Mouse (Mus musculus): ENCODE results near the gene Sec14l4. TPM values are rescaled to one million over a fixed set of nuclear protein-coding genes. Genes with fewer than 3 reads are reported as not detected.

Sec14l4 gene
- 0.33 and 0.80 TPM in 2 replicates for polyA plus RNA-seq (2021; fragmentation: Nextera tagmentation)
- long read RNA-seq, experiment 1 = 0 reads
- long read RNA-seq, experiment 2, partial matches to known transcripts = 0 of 4 reads
- long read RNA-seq, experiment 2, other reads (novel, unspliced or antisense) = 2 of 4 reads

DNA sequence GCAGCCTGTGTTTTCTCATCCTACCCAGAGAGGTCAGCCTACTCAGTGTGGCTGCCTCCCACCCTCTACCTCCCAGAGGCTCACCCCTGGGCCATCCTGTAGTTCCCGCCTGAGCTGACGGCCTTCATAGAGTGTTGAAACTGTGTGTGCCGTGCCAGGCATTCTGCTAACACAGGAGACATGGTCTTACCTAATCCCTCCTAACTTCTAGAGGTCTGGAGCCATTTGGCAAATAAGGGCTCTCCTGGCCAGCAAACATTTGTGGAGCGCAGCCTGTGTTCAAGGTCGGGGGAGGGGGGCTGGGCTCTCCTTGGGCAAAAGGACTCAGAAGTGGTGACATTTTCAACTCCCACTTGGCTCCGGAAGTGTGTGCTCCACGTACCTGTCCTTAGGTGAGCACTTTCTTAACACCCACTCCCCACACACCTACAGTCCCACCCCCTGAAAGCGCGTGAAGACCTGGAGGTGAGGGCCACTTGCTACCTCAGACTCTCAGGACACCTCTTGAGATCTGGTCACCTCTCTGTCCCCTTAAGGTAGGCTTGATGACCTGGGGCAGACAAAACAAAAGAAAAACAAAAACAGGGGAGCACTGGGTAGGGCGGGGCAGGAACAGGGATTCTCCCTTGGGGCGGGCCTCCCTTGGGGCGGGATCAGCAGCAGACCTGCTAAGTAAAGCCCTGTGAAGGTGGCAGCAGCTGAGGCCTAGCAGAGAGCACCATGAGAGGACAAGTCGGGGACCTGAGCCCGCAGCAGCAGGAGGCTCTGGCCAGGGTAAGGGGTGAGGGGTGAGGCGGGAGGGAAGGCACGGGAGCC lies at the start of gene Sec14l4:
Gene Sec14l4, plus strand, starts transcription at position 337 of the 816 bp plus-strand sequence.

DNA sequence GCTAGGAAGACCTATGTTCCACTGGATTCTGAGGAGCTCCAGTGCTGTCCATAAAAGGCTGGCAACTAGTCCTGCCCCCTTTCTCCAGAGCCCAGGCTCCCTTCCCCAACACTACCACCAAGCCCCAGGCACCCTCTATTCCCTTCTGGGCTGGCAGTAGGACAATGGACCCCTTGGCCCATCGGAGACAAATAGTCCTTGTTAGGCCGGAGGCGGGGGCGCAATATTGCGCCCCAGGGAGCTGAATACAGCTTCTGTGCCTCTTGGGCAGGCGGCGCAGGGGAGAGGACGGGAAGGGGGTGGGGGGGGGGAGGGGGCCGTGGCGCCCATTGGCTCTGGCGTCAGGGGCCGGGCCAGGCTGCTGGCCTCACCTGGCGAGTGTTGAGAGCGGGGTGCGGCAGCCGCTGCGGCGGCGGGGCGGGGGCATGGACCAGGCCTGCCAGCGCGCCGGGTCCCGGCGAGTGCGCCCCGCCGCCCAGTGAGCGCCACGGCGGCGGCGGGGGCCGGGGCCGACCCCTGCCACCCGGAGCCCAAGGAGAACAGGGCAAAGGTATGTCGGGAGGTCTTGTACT lies 47.9 kb upstream of the Sec14l4 start, which contains the start of gene Gal3st1:
Gene Gal3st1, plus strand, starts transcription at position 346 of the 572 bp plus-strand sequence.

DNA sequence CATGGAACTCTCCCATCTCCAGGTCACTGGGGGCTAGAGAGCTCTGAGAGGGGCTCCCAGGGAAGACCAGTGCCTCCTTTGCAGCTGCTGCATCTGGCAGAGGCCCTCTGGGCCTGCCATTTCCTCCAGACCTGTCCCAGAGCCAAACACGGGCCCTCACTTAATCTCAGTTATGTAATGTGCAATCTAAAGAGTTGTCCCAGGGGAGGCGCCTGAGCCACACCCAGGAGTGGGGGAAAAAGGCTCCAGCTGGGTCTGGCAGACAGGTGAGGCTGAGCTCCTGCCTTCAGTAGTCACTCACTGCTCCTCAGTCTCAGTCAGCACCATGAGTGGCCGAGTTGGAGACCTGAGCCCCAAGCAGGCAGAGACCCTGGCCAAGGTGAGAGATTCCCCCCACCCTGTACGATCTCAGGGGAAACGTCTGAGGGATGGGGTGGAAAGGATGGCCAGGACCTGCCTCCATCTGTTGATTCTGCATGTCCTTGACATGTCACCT lies 33.4 kb downstream of the Sec14l4 start, which contains the start of gene Sec14l3:
Gene Sec14l3, plus strand, starts transcription at position 215 of the 496 bp plus-strand sequence.

DNA sequence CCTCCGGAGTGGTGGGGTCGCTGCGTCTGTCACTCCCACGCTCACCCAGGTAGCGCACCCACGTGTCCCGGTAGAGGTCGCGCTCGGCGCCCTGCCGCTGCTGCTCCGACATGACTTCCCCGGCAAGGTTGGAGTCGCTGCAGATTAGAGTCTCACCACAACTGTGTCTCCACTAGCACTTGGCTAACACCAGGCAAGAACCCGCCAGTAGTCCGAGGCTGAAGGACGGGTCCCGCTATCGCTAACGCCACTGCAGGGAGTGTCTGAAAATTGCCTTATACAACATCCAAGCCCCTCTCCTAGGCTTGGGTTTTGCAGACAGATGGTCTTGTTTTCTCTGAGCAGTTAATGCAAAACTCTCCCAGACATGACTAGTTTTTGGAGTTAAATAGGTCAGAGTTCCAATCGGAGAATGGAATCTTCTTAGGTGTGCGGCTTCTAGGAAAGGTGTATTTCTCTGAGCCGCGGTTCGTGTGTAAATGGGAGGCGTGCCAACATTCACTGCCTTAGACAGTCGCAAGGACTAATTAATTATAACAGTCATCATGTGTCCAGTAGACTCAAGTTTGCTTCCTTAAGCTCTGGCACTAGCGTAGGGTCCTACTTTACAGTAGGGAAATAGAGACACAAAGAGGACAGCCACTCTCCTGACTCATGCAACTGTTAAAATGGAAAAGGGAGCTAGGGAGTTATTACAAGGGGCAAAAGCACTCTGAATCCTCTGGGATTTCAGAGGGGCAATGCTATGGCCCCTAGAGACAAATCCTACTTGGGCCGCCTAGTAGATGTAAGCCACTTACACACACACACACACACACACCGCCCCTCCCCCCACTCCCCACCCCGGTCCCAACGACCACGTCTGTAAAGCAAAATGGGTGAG lies 64.2 kb downstream of the Sec14l4 start, which contains the start of gene Mtfp1:
Gene Mtfp1, minus strand, starts transcription at position 275 of the 883 bp plus-strand sequence.

Other genes starting within 250 kb of the Sec14l4 start
- gene Osbp2, start 167.6 kb upstream of the Sec14l4 start, polyA plus RNA-seq (2021; fragmentation: Nextera tagmentation) = 8.2 and 10.3 TPM in 2 replicates
- 0.35 and 0.59 TPM in 2 replicates for gene 4921536K21Rik, start 136.4 kb upstream of the Sec14l4 start, polyA plus RNA-seq (2021; fragmentation: Nextera tagmentation)
- 19.1 and 20.4 TPM in 2 replicates for gene Dusp18, start 136.2 kb upstream of the Sec14l4 start, polyA plus RNA-seq (2021; fragmentation: Nextera tagmentation)
- gene Slc35e4, start 116.8 kb upstream of the Sec14l4 start, polyA plus RNA-seq (2021; fragmentation: Nextera tagmentation) = 13.9 and 15.2 TPM in 2 replicates
- gene Tcn2, start 99.3 kb upstream of the Sec14l4 start, polyA plus RNA-seq (2021; fragmentation: Nextera tagmentation) = 21.5 and 39.0 TPM in 2 replicates
- gene Pes1, start 67.5 kb upstream of the Sec14l4 start, polyA plus RNA-seq (2021; fragmentation: Nextera tagmentation) = 23.5 and 28.5 TPM in 2 replicates
- gene 4930556J24Rik, start 54.7 kb upstream of the Sec14l4 start, polyA plus RNA-seq (2021; fragmentation: Nextera tagmentation) = not detected in 2 replicates
- 3.4 and 5.4 TPM in 2 replicates for gene Gal3st1, start 47.8 kb upstream of the Sec14l4 start, polyA plus RNA-seq (2021; fragmentation: Nextera tagmentation)
- gene Sec14l3, start 33.4 kb downstream of the Sec14l4 start, polyA plus RNA-seq (2021; fragmentation: Nextera tagmentation) = 0.67 and 1.7 TPM in 2 replicates
- 189 and 199 TPM in 2 replicates for gene Mtfp1, start 64.0 kb downstream of the Sec14l4 start, polyA plus RNA-seq (2021; fragmentation: Nextera tagmentation)
- gene Sec14l2, start 92.0 kb downstream of the Sec14l4 start, polyA plus RNA-seq (2021; fragmentation: Nextera tagmentation) = 3.8 and 4.0 TPM in 2 replicates
- 11.3 and 11.7 TPM in 2 replicates for gene Rnf215, start 103.7 kb downstream of the Sec14l4 start, polyA plus RNA-seq (2021; fragmentation: Nextera tagmentation)
- 2.9 and 3.6 TPM in 2 replicates for gene Ccdc157, start 128.8 kb downstream of the Sec14l4 start, polyA plus RNA-seq (2021; fragmentation: Nextera tagmentation)
- gene Sf3a1, start 128.9 kb downstream of the Sec14l4 start, polyA plus RNA-seq (2021; fragmentation: Nextera tagmentation) = 28.7 and 37.2 TPM in 2 replicates
- 41.4 and 42.0 TPM in 2 replicates for gene Tbc1d10a, start 155.3 kb downstream of the Sec14l4 start, polyA plus RNA-seq (2021; fragmentation: Nextera tagmentation)
- gene Castor1, start 186.8 kb downstream of the Sec14l4 start, polyA plus RNA-seq (2021; fragmentation: Nextera tagmentation) = 8.0 and 10.9 TPM in 2 replicates
- 0.14 and 0.21 TPM in 2 replicates for gene Osm, start 205.0 kb downstream of the Sec14l4 start, polyA plus RNA-seq (2021; fragmentation: Nextera tagmentation)
- gene Lif, start 226.1 kb downstream of the Sec14l4 start, polyA plus RNA-seq (2021; fragmentation: Nextera tagmentation) = 0.74 and 1.1 TPM in 2 replicates